Mouse (Mus musculus): ENCODE data around the gene Elk3.

- no peak for TF ChIP-seq CTCF (IDR thresholded peaks at IDR 0.05)
- TF ChIP-seq EP300 (IDR thresholded peaks at IDR 0.05; ENCODE audit: insufficient read depth, low read depth, low read length) = no peak
Observed at GRCm38 (mm10) chr10:93228401-93229007, 82.4 kb downstream of the Elk3 start.
